Mouse (Mus musculus) right cerebral cortex, postnatal 36 days (tissue): Measurements from ENCODE around the gene Atp6v1d.

Experiments used
- DNase-seq, 2 experiments: peaks; one replicate each; pipeline ENCODE4 v3.0.0; 2022; ENCODE audit warnings: low spot score in 2 of 2, mixed read lengths in 1 of 2

Atp6v1d gene

DNA sequence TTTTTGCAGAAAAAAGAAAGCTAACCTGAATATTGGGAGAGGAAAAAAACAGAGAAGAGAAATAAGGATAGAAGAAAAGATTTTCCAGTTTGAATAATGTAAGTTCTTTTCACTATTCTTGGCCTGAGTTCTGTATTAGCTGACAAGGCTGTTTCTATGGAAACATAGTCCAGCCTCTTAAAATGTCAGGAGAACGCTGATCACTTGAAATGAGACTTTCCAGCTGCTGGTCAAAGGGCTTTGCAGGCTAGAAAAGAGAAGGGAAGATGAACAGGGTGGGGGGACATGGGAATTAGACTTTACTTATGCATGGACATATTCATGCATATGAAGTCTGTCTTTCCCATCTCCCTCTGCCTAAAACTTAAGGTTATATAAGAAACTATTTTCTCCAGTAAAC is 67.2 kb downstream of the Atp6v1d start:
- no peak for DNase-seq

GRCm38 (mm10) chr12:78790791-78791190 is 70.6 kb downstream of the Atp6v1d start:
- no peak for DNase-seq
